Mouse (Mus musculus): ENCODE results near the gene Zdhhc14.
"Not testable (repeated sequence)": the region's sequence is repeated elsewhere in the genome, so short reads cannot be mapped to it uniquely, and the experiment has no call there.

Gene Zdhhc14

DNA sequence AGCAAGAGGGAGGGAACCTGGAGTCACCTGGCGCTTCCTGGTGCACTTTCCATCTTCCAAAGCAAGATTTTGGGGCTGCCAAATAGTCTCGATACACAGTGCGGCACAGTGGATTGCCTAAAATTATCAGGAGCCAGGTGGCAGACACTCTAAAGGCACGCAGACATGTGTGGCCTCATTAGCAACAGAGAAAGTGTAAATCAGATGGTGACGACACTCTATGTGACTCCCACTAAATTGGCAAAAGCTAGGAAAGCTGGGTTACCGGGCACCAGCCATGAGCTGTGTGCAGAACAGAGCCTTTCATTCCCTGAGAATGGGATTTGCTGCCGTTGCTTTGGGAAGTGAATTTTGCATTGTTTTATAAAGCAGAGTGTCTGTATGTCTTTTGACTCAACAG lies 115.0 kb downstream of the Zdhhc14 start:
- no peak for DNase-seq (ENCODE audit: low spot score)

DNA sequence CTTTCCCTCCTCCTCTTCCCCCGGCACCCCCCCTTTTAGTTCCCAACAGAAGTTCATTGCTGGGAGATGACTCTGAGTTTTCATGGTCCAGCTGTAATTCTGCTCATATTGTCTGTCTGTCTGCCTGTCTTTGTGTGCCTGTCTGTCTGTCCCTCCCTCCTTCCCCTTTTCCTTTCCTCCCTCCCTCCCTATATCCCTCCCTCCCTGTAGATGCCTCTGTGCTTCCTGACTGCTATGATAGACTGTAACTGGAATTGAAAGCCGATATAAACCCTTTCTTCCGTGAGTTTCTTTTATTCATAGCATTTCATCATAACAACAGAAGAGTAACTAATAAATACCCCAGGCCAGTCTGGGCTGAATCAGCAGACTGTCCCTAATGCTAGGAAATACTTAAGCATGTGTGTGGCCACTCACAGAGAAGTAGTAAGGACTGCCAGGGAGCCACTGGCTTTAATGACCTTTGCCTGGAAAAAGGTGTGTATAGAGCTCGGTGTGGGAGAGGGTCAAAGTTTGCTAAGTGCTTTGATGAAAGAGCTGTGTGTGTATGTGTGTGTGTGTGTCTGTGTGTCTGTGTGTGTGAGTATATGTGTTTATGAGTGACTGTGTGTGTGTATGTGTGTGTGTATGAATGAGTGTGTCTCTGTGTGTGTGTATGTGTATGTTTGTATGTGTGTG lies 117.7 kb downstream of the Zdhhc14 start:
- no peak for DNase-seq (ENCODE audit: low spot score)

DNA sequence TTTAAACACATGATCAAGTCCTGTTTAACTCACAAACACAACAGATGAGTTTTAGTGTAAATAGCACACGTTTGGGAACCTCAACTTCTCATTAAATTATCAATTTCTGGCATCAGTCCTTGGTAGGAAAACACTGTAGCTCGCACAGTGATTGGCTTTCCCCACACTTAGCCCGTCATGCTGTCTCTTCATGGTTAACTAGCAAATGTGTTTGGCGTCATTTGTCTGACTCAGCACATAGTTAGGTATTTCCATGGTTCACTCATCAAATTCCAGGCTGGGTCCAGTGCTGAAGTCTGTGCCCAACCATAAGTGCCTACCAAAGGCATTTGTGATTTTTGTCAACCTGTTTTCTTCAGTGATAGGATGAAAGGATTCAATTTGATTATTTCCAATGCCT lies 119.9 kb downstream of the Zdhhc14 start:
- no peak for DNase-seq (ENCODE audit: low spot score)

DNA sequence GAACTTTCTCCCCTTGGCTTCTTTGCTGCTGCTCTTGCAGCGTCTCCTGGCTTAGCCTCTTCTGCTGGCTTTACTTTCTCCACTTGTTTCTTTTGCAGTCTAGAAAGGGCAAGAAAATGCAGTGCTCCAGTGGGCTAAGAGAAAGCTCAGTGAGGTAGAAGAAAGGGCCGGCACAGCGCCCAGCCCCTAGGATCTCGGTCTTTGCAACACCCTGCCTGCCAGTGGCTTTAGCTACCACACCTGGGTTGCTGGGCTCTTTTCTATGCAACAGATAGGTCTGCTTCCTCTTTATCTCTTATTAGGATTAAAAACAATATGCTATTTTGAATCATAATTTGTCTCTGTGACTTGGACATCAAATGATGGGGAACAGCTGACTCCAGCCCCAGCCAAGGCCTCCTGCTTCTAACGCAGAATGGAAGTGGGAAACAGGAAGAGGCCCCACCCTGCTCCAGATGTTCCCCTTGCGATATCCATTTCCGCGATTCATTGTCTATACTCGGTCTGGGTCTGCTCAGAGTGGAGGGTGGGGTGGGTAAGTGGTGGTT lies 122.5 kb downstream of the Zdhhc14 start:
- DNase-seq (ENCODE audit: low spot score) = no peak

DNA sequence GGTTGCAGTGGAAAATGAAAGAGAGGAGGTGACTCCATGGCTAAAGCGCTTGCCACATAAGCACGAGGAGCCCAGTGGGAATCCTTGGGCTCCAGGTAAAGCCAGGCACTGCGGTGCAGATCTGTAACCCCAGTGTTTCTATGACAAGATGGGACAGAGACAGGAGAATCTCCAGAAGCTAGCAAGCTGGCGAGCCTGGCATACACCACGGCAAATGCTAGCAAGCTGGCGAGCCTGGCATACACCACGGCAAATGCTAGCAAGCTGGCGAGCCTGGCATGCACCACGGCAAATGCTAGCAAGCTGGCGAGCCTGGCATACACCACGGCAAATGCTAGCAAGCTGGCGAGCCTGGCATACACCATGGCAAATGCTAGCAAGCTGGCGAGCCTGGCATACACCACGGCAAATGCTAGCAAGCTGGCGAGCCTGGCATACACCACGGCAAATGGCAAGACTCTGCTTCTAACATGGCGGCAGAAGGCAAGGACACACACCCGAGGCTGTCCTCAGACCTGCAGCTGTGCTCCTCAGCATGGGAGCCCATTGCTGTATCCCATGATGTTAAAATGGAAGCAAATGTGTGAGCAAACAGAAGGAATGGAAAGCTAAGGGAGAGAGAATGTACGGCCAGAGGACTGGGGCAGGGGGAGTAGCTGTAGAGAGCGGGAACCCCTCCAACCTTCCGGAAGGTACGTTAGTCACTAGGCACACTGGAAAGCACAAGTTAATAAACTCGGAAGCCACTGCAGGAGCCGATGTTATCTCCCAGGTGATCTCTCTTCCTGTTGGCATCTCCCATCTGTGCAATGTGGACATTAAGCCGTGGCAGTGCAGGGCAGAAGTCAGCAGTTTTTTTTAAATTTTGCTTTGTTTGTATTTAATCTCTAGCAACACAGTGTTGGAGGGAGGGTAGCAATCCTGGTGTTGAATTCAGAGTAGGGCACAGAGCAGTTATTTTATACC lies 129.6 kb downstream of the Zdhhc14 start:
- no peak for DNase-seq (ENCODE audit: low spot score)

DNA sequence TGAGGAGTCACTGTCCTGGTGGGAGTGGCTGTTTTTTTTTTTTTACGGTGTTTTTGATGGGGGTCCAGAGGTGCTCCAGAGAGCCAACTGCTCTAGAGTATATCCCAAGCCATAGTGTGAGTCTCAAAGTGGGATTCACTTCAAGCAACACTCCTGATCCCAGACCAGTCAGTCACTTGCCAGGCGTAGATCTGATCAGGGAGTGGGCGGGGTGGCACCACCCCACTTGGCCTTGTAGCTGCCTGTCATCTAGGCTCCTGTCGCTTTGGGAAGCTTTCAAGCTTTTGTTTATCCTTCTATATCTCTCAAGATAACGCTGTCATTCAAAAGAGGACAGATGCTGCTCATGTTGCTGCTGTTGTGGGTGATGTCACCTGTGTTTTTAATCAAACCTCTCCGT lies 130.4 kb downstream of the Zdhhc14 start:
- no peak for DNase-seq (ENCODE audit: low spot score)

DNA sequence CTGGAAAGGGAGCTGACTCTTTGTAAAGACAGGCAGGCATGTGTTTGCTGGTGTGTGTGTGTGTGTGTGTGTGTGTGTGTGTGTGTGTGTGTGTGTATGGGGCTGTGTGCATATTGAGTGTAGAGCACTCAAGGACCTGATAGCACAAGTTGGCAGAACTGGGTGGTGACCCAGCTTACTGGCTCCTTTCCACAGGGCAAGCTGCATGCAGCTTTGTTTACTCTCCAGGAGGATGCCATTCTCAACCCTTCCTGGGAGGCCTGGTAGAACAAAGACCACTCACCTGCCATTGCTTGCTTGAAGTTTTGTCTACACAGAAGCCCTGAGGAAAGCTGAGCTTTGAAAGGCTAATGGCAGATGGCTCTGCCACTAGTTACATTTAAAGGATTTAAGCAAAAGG lies 130.8 kb downstream of the Zdhhc14 start:
- DNase-seq (ENCODE audit: low spot score) = no peak

DNA sequence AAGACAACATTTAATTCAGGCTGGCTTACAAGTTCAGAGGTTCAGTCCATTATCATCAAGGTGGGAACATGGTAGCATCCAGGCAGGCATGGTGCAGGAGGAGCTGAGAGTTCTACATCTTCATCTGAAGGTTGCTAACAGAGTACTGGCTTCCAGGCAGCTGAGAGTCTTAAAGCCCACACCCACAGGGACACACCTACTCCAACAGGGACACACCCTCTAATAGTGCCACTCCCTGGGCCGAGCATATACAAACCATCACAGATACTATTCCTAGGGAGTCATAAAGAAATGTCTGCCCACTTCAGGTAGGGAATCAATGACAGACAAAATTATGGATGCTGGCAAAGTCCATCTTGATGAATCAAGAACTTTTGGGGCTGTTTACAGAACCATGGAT lies 132.5 kb downstream of the Zdhhc14 start:
- not testable (repeated sequence) for DNase-seq (ENCODE audit: low spot score)

DNA sequence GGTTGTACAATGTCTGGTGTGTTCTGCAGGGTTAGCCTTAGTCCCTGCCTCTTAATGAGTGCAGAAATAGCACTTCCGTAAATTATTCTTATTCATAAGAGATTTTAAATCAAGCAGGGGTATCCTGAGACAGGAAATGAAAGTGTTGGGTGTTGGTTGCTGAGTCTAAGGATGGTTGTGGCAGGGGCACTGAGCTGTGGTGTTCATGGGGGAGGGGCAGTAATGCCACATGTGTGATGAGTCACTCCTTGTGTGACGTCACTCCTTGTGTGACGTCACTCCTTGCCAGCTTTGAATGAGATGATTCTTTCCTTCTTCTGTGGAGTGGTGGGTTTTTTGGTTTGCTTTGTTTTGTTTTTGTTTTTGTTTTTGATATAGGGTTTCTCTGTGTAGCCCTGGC lies 134.0 kb downstream of the Zdhhc14 start:
- DNase-seq (ENCODE audit: low spot score) = no peak

DNA sequence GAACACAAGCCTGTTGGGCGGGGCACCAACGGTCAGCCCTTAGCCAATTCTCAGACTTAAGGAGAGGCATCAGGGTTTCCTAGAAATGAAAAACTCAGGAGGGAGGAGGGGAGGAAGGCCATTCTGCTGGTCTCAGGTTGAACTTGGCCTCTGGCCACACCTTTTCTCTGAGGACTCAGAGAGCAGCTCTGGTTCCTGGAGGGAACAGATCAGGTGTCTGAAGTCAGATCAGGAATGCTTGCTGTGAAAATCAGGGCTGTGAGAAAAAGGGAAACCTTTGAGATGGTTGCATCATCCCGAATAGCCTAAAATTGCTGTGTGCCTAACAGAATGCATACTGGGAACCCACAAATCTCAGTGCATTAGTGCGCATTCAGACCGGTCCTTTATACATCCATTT lies 135.3 kb downstream of the Zdhhc14 start:
- no peak for DNase-seq (ENCODE audit: low spot score)

DNA sequence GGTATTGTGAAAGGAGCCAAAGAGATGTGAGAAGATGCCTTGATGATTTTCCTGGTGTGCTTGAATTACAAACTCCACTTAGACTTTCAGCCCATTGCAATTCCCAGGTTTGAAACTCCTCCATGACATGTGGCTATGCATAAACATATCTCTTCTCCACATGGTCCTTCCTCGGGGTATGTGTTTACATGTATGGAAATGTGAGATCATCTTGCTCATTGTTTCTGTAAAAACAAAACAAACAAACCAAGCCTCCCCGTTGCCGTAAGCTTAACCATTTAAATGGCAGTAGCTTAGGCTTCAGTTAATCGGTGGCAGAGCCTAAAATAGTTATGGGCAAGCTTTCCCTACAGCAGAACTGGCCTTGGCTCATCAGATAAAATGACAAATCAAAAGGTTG lies 137.3 kb downstream of the Zdhhc14 start:
- no peak for DNase-seq (ENCODE audit: low spot score)

DNA sequence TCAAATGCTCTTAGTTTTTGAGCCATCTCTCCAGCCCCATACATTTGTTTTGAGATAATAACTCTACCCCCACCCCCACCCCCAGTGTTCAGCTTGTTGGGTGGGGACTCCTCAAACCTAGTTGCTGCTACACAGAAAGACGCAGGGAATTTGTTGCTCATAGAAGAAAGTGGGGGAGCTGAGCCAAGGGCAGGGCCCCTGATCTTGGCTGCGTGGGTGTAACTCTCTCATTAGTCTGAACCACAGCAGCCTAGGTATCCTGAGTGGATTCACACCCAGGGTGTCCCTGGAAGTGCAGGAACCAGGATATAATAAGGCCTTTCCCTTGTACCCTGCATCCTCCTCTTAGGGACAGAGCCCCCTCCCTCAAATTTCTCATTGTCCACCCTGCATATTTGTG lies 142.9 kb downstream of the Zdhhc14 start:
- DNase-seq (ENCODE audit: low spot score) = no peak

DNA sequence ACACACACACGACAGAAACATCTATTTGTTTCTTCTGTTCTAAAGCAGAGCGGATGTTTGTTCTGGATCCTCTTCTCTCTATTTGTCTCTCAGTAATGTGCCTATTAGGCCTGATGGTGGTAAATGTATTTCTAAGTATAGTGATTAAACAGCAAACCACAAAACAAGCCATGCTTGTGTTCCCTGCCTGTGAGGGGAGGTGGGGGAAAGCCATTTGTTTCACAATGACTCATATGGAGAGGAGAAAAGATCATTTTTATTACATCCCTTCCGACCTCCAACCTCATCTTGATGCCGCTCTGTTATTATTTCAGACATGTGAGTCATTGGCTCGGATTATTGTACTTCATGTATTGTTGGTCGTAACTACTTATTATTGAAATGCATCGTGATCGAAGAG lies 149.1 kb downstream of the Zdhhc14 start:
- DNase-seq (ENCODE audit: low spot score) = no peak

DNA sequence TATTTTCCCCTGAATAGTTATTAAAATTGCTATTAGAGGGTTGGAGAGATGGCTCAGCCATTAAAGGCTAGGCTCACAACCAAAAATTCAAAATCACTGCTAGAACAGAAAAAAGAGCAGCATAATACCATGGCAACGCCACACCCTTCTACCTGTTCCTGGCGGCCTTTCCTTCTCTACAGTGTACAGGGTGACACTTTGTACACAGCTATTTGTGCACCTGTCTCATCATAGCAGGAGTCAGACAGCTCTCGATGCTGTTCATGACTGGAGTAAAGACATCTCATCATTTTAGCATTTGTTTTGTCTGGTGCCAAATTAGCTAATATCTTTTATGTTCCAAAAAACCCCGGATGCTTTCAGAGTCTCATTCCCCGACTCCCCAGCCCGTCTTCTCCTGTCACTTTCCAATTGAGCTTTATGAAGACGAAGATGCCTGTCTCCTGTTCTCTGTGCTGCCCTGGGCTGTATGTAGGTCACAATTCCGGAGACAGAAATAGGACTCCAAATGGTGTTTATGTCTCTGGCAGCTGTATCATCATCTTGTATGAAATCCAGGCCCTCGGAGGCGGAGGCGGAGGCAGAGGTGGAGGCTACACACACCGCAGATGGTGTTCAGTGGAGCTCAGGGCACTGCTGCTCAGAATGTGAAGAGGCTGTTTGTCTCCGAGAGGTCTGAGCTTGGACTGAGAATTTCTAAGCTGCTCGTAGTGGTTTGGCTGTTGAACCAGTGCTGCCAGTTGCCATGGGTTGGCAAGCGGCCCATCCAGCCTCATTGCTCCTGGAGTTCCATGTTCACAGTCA lies 150.8 kb downstream of the Zdhhc14 start:
- DNase-seq (ENCODE audit: low spot score) = no peak

DNA sequence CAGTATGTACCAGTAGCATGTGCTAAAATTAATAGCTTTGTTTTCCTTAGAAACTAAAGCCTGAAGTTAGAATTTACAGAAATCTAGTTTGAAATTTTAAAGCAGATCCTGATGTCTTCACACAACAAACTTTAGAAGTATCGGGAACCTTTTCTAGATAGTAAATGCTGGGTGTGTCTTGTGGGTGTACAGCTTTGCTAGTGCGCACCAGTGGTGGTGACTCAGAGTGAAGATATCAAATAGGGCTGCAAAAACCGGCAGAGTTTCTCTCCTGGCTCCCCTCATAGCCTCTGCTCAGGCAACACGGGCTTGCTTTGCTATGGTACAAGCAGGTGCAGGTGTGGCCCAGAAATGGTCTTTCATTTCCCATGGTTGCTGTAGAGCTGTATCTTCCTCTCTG lies 157.8 kb downstream of the Zdhhc14 start:
- DNase-seq (ENCODE audit: low spot score) = no peak

DNA sequence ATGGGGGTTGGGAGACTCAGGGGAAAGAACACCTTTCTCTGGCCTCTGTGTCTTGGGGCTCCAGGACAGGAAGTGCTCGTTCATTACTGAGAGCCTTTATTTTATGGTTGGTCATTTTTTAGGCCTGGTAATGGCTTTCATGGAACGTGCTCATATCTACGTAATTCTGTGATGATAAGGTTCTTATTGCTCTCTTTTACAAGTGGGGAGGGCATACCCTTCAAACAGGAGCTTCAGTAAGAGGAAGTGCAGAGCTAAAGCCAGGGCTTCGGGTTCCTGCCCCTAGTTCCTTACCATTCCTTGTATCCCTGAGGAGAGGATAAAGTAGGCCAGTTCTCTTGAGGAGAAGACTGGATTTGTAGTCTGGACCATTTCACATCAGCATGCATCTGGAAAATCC lies 158.3 kb downstream of the Zdhhc14 start:
- DNase-seq (ENCODE audit: low spot score) = no peak

DNA sequence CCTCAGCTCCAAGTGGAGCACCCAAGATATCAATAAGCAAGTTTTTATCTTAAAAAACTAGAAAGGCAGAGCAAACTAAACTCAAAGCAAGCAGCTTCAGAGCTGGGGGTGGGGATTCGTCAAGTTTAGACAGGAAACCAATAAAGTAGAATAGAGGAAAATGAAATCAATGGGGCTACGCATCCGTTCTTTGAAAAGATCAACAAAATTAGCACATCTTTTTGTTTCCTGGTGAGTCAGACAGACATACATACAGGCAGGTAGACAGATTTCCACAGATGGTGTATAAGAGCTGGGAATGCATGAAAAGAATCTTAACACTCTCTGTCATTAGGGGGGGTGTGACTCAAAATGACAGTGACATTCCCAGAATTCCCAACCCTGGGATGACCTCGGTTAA lies 159.2 kb downstream of the Zdhhc14 start:
- DNase-seq (ENCODE audit: low spot score) = no peak

DNA sequence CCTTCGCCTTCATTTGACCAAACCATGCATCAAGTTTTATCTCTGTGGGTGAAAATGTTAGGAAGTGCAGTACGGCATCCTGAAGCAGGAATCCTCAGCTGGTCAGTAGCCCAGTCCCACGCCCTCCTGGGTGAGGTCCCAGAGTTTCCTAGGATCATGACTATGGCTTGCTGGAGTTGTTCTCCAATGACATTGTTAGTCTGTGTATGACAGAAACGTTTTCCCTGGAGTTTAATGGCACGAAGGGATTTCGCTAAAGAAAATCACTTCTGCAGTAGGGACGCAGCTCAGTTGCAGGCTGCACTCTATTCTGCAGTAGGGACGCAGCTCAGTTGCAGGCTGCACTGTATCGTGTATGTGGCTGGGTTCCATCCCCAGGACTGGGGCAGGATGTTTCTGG lies 161.6 kb downstream of the Zdhhc14 start:
- no peak for DNase-seq (ENCODE audit: low spot score)

DNA sequence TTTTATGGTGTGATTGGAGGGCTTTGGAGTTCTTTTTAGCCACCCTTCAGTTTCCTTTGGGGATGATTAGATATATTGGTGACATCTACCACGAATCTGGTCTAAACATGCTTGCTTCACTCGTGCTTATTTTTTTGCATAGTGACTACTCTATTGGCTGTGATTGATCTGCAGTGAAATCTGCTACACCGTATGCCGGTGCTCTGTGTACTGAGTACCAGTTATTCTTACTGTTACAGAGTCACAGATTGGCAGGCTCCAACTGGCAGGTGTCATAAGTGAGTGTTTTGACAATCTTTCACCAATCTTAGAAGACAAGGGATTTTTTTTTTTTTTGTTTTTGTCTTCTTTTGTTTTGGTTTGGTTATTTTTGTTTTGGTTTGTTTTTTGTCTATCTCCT lies 163.2 kb downstream of the Zdhhc14 start:
- no peak for DNase-seq (ENCODE audit: low spot score)

DNA sequence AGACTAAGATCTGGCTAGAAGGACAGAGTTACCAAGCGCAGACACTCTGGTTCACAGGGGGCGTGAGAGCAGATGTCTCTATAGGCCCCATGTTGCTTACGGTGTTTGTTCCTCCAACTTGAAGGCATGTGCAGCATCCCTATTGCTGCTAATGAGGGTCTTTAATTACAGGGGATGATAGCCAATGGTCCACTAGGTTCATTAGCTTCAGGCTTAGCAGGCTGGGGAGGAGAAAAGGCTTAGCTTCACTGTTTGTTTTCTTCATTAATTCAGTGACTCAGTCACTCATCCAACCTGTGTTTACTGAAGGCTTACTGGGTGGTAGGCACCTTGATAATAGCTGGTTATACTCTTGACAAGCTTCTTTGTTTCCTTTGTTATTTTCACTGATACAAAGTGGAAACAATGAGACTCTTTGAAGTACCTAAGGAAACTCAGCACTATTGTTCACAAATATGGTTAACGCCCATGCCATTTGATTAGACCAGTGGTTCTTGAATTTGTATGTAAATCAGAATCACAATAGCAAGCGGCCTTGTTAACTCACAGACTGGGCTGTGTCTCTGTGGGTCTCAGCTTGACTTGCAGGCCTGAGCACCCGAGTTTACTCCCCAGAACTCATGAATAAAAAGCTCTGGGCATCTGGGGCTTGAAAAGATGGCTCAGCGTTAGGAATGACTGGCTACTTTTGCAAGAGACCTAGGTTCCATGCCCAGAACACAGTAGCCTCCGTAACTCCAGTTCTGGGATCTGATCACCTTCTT lies 168.1 kb downstream of the Zdhhc14 start:
- no peak for DNase-seq (ENCODE audit: low spot score)

DNA sequence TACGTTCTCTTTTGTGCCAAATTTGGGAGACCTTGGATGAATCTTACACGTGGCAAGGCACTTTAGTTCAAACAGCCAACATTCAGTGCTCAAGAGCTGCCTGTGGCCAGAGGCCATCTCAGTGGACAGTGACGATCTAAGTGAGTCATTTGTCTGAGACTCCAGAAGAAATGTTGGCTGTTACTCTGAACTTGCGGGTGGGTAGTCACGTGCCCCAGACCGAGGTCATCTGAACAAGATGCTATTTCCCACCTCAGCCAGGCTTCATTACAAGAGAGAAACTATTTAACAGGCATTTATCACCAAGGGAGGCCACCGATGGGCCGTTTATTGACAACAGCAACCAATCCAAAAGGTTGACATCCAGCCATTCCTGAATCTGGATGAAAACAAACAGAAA lies 174.3 kb downstream of the Zdhhc14 start:
- no peak for DNase-seq (ENCODE audit: low spot score)

DNA sequence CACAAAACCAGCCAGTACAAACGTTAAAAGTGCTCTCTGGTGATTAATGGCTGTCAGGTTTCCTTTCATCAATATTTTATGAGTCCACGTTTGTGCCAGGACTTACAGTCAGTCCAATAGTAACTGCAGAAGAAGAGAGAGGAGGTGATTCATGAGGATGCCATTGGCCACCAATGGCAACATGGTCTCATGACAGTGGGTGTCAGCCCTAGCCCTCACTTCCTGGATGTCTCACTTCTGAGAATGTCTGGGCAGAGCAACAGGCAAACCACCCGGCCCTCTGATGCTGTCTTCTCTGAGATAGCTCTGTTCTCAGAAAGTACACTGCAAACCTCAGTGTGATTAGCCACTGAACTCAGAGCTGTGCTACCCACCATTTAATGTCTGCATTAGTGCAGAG lies 176.1 kb downstream of the Zdhhc14 start:
- no peak for DNase-seq (ENCODE audit: low spot score)
